Mouse (Mus musculus) heart, postnatal 25 days (tissue): ENCODE results near the gene Prdx5. TPM values are rescaled to one million over a fixed set of nuclear protein-coding genes. Genes with fewer than 3 reads are reported as not detected.

Experiments
- DNase-seq: peaks from one replicate; pipeline ENCODE4 v3.0.0; 2022; ENCODE audit warnings: low spot score
- intact Hi-C: fragments of 180-260 bp; cut with DNase I; formaldehyde crosslinking; loops from one replicate; pipeline ENCODE4 v1.15.1; 2025
- total RNA-seq, 2 experiments: library from RNA; stranded (reverse); gene quantifications; 2 replicates each; pipeline ENCODE4 v1.2.3; 2021

The Prdx5 gene
- 100 to 1,000 TPM; 722 to 748 TPM for total RNA-seq

DNA sequence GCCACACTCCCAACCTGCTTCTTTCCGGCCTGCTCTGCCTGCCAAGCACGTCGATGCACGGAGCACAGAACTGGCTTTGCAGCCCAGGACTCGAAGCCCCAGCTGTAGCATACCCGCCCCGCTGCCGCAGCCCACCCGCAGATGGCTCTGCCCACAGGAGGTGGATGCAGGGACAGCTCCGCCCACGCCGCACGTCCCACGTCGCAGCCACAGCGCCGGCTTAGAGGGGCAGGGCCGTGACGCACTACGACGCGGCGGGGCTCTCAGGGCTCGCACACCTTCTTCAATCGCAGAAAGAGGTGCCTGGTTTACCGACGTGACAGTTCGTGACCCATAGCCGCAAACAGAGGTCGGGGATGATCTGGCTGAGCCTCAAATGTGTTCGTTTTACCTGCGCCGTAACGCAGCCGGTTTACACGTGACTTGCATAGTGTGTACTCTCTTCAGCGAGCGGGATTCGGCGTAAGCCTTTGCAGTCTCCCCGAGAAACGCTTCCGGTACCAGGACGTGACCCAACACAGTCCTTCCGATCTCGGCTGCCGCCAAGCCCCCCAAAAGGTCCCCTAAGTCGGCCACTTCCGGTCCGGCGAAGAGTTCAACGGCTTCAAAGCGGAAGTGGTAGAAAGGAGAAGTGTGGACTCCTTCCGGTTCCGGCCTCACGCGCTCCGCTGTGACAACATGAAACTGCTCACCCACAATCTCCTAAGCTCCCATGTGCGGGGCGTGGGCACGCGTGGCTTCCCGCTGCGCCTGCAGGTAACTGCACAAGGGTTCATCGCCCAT is at the start of gene Prdx5, which contains the start of gene Trmt112:
Prdx5 (minus strand) TSS at position 600 of the 783 bp plus-strand sequence.
Trmt112 (plus strand) TSS at position 192 of the 783 bp plus-strand sequence.
- intact Hi-C loops: loop anchor here (5.0 kb wide), 1 partner anchor 67 kb away; the partner anchor contains the start of gene Rps6ka4
- DNase-seq: peak; percentile 85

DNA sequence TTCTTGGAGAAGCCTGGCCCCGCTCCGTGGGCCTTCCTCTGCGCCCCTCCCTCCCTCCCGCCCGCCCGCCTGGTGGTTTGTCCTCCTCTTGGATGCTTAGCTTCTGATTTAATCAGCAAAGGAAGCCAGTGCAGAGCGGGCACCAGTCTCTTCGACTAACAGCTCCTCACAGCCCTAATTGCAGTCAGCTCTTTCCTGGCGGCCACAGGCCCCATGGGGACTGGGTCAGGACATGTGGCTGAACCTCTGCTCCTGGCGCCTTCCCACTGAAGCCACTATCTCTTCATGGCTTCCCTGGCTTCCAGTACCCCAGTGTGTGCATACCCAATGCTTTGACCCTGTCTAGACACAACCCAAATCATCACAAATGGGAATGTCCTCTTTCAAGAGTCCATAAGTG is 46.6 kb upstream of the Prdx5 start:
- intact Hi-C loops: no loop called here
- DNase-seq: no peak

DNA sequence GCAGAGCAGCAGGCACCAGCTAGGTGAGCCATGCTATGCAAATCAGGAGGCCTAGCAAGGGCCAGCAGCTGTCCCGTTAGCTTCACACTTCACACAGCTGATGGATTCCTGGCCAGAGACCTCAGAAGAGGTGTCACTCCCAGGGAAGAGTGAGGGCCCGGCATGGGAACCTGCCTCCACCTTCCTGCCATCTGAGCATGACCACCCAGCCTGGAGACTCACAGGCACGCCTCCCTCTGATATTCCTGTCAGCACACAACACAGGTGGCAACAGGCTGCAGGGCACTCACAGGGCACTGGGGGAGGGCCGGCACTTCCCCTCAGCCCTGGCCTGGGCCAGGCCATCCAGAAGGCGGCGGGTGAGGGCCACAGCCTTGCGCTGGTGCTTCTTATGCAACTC is 45.5 kb upstream of the Prdx5 start:
- intact Hi-C loops: loop anchor here (2.0 kb wide), 1 partner anchor 13 kb away; no protein-coding TSS in a partner anchor
- DNase-seq: no peak

DNA sequence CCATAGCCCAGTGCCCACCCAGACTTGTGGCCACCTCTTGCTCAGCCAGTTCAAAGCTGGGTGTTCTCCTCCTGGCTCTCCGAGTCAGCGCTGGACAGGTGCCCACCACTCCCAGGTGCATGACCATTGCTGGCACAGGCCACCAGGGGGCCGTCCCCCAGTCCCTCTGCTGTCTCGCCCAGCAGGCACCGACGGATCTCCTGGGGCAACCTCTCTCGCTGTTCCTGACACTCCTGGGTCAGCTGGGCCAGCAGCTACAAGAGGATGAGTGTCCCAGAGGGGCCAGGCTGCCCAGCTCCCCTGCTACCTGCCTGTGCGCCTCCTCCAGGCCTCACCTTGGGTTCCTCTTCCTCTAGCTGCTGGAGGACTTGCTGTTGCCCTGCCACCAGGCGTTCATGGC is 44.1 kb upstream of the Prdx5 start:
- intact Hi-C loops: loop anchor here (2.0 kb wide), 1 partner anchor 15 kb away; no protein-coding TSS in a partner anchor
- DNase-seq: no peak

DNA sequence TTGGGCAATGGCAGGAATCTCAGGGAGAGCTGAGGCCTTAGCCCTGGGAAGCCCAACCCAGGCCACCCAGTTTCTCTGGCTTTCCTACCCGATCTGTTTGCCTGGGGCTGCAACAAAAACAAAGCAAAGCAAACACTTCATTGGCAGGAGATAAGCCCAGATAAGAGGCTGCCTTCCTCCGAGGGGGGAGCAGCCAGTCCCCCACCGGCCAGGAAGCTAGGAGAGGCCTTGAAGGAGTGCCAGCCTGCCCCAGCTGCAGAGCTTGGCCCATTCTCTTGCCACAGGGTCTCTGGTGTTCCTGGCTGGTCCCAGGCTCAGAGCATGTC is 42.8 kb upstream of the Prdx5 start:
- DNase-seq: peak; percentile 48
- intact Hi-C loops: no loop called here

DNA sequence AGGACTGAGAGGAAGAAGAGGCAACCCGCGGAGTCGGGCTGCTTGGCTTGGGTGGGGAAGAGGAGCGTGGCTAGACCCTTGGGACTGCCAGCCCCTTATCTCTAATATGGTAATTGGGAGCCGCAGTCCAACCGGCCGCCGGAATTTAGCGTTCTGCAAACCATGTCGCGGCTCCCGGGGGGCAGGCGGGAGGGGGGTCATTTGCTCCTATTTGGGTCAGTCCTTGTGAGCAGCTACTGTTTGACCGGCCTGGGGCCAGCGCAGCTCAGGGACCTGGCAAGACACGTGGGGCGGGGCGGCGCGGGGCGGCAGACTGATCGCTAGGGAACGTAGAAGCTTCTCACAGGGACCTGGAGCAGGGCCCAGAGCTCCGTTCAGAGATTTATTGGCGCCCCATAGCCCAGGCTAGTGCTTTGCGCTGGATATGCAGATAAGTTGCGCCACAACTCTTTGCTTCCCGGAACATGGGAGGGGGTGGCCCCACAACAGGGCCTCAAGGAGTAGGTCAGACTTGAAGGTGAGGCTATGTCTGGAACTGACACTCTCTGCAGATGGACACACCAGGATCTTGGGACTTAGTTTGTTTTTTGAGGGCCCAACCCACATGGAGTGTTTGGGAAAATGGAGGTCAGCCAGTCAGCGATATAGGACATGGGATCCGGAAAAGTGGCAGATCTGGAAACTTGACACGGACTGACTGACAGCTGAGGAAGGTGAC is 42.2 kb upstream of the Prdx5 start:
- DNase-seq: peak; percentile 82
- intact Hi-C loops: loop anchor here (1.0 kb wide), 1 partner anchor 11 kb away; the partner anchor contains the start of gene Bad

DNA sequence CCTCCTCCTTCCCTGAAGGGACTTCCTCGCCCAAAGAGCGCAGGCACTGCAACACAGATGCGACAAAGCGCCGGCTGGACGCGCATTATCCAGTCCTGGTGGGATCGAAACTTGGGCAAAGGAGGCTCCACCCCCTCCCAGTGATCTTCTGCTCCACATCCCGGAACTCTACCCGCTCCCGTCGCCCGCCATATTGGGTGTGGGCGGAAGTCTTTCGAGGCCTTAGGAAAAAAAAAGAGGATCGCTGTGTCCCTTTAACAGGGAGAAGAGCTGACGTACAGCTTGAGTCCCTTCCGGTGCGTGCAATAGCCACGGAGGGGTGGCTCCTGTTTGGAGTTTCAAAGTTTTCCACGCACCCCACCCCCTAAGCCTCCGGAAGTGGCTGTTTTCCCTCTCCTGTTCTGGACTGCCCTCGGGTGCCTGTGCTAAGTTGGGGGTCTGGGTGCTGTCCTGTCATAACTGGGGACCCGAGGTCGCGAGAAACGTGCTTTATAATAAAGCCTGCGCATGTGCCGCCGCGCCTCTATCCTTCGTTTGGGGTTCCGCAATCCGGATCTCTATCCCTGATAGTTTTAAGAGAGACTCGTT is 41.6 kb upstream of the Prdx5 start:
- intact Hi-C loops: loop anchor here (1.0 kb wide), 1 partner anchor 10 kb away; the partner anchor contains the start of gene Bad
- DNase-seq: peak; percentile 96

DNA sequence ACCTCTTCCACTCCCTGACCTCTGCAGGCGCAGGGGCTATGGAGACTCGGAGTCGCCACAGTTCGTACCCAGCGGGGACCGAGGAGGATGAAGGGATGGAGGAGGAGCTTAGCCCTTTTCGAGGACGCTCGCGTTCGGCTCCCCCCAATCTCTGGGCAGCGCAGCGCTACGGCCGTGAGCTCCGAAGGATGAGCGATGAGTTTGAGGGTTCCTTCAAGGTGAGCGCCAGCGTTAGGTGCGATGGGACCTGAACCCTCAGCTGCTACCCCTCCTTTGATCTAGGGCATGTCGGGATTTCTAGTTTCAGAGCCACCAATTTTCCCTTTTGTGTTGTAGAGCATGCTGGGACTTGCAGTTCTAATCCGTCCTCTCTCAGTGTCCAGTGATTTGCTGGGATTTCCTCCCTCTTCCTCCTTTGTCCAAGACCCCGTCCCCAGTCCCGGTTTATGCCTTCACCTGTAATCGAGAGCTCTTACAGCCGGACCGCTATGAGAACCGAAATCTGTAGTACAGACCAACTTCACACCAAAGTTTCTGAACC is 40.8 kb upstream of the Prdx5 start:
- intact Hi-C loops: loop anchor here (1.0 kb wide), 1 partner anchor 9 kb away; the partner anchor contains the start of gene Bad
- DNase-seq: no peak

DNA sequence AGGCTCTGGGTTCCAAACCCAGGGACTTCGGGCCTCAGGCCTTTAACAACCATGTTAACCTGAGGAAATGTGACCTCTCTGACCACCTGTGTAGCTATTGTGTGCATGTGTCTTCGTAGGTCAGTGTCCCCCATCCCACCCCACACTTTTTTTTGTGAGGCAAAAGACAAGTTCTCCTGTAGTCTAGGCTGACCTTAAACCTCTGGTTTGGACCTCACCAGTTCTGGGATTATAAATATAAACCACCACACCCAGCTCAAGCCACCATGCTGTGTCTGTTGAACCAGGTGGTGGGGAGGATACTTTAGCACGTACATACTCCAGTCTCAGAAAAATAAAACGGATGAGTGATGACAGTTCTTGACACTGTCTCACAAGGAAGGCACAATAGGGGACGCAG is 40.0 kb upstream of the Prdx5 start:
- no peak for DNase-seq
- intact Hi-C loops: loop anchor here (5.0 kb wide), 1 partner anchor 703 kb away; no protein-coding TSS in a partner anchor

DNA sequence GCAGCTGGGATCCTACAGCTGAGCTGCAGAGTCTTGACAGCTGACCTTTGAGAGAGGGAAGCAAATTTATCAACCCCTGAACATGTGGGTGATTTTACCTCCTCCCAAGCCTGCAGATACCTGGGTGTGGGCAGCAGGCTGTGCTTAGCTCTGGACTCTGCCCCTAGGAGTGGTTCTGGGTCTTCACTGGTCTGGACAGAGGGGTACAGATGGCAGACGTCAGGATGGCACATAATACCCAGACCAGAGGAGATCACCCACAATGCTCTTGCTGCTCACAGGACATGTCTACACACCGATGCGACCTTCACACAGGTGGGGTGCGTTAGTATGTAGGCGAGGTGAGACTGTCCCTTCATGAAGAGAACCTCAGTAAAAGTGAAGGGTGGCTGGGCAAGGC is 39.6 kb upstream of the Prdx5 start:
- no peak for DNase-seq
- intact Hi-C loops: loop anchor here (5.0 kb wide), 1 partner anchor 702 kb away; no protein-coding TSS in a partner anchor

DNA sequence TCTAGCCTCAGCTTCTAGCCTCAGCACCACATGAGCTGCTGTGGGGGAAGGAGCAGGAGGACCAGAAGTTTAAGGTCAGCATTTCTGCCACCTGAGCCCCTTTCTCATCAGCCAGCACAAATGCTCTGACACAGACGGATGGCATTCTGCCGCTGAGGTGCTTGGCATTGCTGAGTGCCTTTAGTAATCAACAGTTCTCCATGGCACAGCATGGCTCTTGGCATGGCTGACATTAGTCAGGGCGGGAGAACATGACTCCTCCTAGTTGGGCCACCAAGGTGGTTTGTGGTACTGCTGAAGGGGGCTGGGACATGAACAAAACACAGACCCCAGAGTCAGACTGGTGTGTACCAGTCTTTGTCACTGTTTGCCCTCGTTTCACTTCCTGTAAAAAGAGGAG is 38.3 kb upstream of the Prdx5 start:
- no peak for DNase-seq
- intact Hi-C loops: loop anchor here (5.0 kb wide), 1 partner anchor 701 kb away; no protein-coding TSS in a partner anchor

DNA sequence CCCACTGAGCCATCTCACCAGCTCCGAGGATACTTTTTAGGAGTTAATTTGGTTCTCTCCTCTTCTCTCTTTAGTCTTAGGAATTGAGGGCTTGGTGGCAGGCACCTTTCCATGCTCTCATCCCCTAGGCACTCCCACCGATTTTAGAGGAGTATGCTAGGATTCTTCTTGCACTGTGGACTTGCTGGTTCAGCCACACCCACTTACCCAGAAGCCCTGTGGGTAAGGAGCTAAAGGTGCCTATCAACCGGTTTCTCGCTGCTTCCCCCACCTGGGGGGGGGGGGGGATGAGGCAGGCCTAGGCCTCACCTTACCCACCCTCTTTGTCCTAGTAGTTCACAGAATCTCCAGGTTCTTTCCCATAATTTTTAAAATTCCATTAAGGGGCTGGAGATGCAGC is 37.8 kb upstream of the Prdx5 start:
- no peak for DNase-seq
- intact Hi-C loops: loop anchor here (5.0 kb wide), 1 partner anchor 700 kb away; no protein-coding TSS in a partner anchor

DNA sequence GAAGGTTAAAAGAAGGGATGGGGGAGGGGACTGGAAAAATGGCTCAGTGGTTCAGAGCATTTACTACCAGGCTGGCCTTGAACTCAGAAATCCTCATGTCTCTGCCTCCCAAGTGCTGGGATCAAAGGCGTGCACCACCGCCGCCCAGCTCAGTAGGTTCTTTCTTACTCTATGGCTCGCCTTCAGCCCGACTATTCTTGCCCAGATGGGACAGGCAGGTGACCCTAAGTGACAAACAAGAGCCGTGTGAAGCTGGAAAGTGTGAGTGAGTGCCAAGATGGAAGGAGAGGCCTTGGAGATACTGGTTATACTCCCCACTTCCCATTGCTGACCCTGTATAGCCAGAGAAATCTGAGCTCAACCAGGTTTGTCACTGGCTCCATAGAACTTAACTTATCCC is 33.8 kb upstream of the Prdx5 start:
- intact Hi-C loops: no loop called here
- DNase-seq: no peak

DNA sequence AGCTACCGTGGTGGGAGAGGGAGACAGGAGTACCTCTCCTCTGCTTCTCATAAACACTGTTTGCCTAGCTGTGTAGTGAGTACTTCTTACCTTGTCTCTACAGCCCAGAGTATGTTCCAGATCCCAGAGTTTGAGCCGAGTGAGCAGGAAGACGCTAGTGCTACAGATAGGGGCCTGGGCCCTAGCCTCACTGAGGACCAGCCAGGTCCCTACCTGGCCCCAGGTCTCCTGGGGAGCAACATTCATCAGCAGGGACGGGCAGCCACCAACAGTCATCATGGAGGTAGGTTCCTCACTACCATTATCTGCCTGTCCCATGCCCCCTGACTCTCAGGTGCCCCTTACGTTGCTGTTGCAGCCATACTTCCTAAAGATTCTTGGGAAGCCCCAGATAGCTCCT is 32.9 kb upstream of the Prdx5 start:
- no peak for DNase-seq
- intact Hi-C loops: no loop called here

DNA sequence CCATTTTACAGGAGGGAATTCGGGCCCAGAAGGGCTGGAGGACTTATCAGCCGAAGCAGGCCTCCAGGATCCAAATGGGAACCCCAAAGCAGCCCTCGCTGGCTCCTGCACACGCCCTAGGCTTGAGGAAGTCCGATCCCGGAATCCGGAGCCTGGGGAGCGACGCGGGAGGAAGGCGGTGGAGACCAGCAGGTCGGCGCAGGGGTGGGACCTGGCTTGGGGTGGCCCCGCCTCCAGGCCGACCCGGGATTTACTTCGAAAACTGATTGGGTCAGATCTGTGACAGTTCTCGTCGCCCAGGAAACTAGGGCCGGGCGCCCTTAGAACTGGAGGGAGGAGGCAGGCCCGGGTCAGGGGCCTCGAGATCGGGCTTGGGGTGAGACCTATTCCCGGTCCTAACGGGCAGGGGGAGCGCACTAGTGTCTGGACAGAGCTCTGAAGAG is 32.4 kb upstream of the Prdx5 start, which contains the start of gene Gpr137:
Gpr137 (minus strand) TSS at position 232 of the 443 bp plus-strand sequence.
- DNase-seq: peak; percentile 96
- intact Hi-C loops: no loop called here

DNA sequence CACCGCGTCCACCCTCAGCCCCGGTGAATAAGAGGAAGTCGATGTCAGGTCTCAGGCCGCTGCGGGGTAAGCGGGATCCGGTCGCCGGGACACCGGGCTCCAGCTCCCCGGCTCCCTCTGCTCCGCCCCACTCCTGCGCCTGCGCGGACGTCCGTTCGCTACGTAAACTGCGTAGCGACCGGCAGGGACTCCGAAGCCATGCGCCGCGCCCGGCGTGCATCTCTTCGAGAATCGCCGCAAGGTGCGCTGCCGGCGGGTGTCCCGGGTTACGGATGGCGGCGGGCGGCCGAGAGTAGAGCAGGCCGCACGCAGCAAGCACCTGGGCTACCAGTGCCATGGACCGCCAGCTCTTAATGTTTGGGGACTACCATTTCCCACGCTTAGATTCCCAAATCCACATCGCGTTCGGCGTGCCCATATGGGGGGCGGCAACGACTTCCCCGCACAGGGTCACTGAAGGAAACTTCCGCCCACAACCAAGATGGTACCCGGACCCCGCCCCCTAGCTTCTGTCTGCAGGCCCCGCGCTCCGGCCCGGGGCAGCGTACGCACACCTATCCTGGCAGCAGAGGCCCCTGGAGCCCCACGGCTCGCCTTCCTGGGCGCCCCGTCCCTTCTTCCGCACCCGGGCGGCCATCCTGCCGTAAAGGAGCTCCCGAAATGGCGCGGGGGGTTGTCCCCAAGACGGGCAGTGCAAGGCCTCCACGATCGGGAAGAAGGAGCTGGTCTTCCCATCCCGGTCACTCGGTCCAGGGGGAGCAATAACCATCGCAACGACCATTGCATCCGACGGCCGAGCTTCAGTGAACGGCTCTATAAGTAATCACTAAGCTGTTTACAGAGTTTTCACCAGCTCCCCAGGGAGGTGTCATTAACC is 31.7 kb upstream of the Prdx5 start, which contains the start of gene Bad:
Bad (plus strand) TSS at position 490 of the 877 bp plus-strand sequence.
- peak; percentile 85 for DNase-seq

DNA sequence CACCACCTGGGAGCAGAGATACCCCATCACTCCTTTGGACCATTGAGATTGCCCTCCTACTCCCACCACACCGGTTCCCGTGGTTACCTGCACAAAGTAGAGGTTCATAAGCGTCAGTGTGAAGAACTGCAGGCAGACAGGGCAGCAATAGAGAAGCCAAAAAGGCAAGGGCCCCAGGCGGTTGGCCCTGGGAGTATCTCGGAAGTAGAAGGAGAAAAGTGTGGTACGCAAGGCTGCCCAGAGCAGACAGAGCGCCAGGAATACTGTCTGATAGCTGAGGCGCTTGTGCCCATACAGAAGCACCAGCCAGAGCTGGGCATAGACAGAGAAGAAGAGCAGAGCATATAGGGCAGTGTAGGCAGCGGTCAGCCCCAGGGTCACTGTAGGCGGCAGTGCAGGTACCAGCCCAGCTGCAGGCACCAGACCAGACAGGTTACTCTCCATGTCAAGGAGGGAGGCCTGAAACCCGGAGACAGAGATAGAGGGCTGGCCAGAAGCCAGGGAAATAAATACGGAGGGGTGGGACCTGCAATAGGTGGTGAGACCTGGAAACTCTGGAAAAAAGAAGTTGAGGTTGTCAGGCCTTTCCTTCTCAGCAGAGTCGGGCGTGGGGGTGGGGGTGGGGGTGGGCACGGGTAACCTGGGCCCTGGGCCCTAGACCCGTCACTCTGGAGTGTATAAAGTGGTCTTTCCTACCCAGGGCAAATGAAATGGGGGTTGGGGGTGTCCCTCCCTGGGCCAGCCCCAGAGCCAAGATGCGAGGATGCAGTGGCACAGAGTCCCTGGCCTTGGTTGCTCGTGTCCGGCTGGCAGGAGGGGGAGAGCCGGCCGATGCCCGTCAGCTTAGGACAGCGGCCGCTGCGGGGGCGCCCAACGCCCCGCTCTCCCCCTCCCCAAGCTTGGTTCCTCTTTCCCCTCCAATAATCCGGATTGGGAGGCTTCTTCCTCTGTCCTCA is 30.8 kb upstream of the Prdx5 start:
- intact Hi-C loops: loop anchor here (1.0 kb wide), 1 partner anchor 11 kb away; no protein-coding TSS in a partner anchor
- no peak for DNase-seq

More for the DNA sequence above, 31.7 kb upstream of the Prdx5 start, which contains the start of gene Bad:
- intact Hi-C loops: loop anchor here (1.0 kb wide), 1 partner anchor 10 kb away; no protein-coding TSS in a partner anchor
